Mouse (Mus musculus) C2C12 (cell line): ENCODE measurements around the gene Atg4a-ps. TPM values are rescaled to one million over a fixed set of nuclear protein-coding genes. Genes with fewer than 3 reads are reported as not detected.

Experiments
- H3K27me3 ChIP-seq: one replicate; pipeline ENCODE4 v1.6.1; 2011; ENCODE audit not compliant: control insufficient read depth, insufficient read depth, insufficient read length
- H3K36me3 ChIP-seq: one replicate; pipeline ENCODE4 v1.6.1; 2011; ENCODE audit not compliant: control insufficient read depth, insufficient read depth
- H3K4me3 ChIP-seq: one replicate; pipeline ENCODE4 v1.5.1; 2011; ENCODE audit warnings: mild to moderate bottlenecking, control low read depth; ENCODE audit not compliant: poor library complexity, insufficient read depth, severe bottlenecking
- H3K79me2 ChIP-seq: one replicate; pipeline ENCODE4 v1.6.1; 2011; ENCODE audit not compliant: control insufficient read depth, insufficient read depth
- H3K79me3 ChIP-seq: one replicate; pipeline ENCODE4 v1.6.1; 2011; ENCODE audit warnings: low read depth, control low read depth
- H3ac ChIP-seq: one replicate; pipeline ENCODE3; 2011; ENCODE audit warnings: low read depth; ENCODE audit not compliant: control insufficient read depth, insufficient read length
- CEBPB ChIP-seq: IDR thresholded peaks from one replicate; pipeline ENCODE4 v1.6.1; 2011; ENCODE audit warnings: low read depth, mild to moderate bottlenecking, control low read depth, moderate library complexity
- CTCF ChIP-seq: IDR thresholded peaks from one replicate; pipeline ENCODE4 v1.5.1; 2011; ENCODE audit not compliant: control insufficient read depth, insufficient read depth, insufficient read length
- FOSL1 ChIP-seq: IDR thresholded peaks from one replicate; pipeline ENCODE4 v1.8.0; 2011; ENCODE audit warnings: mild to moderate bottlenecking, low read length; ENCODE audit not compliant: poor library complexity, insufficient read depth, severe bottlenecking
- MAX ChIP-seq: IDR thresholded peaks from one replicate; pipeline ENCODE4 v1.6.1; 2011; ENCODE audit warnings: mild to moderate bottlenecking, control low read depth
- MYOD1 ChIP-seq: IDR thresholded peaks from one replicate; pipeline ENCODE4 v1.6.1; 2011; ENCODE audit warnings: low read depth; ENCODE audit not compliant: control insufficient read depth, insufficient read length
- MYOG ChIP-seq: IDR thresholded peaks from one replicate; pipeline ENCODE4 v1.6.1; 2011; ENCODE audit not compliant: control insufficient read depth, insufficient read length; ENCODE audit errors: extremely low read depth
- USF1 ChIP-seq: IDR thresholded peaks from one replicate; pipeline ENCODE4 v1.6.1; 2011; ENCODE audit warnings: low read depth, mild to moderate bottlenecking, control low read depth, moderate library complexity
- microRNA-seq: library from miRNA; unstranded; fragments of <30 nt; microRNA quantifications from one replicate; pipeline ENCODE4, GENCODE M21; 2019; ENCODE audit warnings: borderline microRNAs expressed
- polyA plus RNA-seq: library from polyadenylated mRNA; unstranded; fragments of >200 nt; fragmentation: generic; extraction: Trizol; gene quantifications from one replicate; pipeline ENCODE4 v1.2.1, GENCODE M21; 2012; ENCODE audit warnings: missing spikeins

Atg4a-ps gene
- polyA plus RNA-seq, 1 experiment, result 0.04 TPM

GRCm38 (mm10) chr3:103601011-103601410 lies 44.9 kb downstream of the Atg4a-ps start:
- Histone ChIP-seq H3K4me3 (no peak overlapping the region), H3K27me3 (no peaks in the 10 kb centered on the region), H3K36me3 (no peaks in the 10 kb centered on the region), H3ac (no peak overlapping the region), H3K79me2 (no peaks in the 10 kb centered on the region), H3K79me3 (no peaks in the 10 kb centered on the region)
- TF ChIP-seq FOSL1, result peak; percentile 91
- peak; percentile 28 for TF ChIP-seq MYOD1
- no peak for TF ChIP-seq MYOG
- no peak for TF ChIP-seq CEBPB
- TF ChIP-seq CTCF, result no peak
- TF ChIP-seq USF1, result peak; percentile 10
- peak; percentile 41 for TF ChIP-seq MAX

- TF ChIP-seq MAX, result no peak
- no peak for TF ChIP-seq FOSL1
- TF ChIP-seq MYOD1, result no peak
- no peak for TF ChIP-seq CEBPB
- no peak for TF ChIP-seq CTCF
- TF ChIP-seq USF1, result no peak
- TF ChIP-seq MYOG, result no peak
- H3K4me3 ChIP-seq, result no peak overlapping the region
Measured at GRCm38 (mm10) chr3:103597586-103597985, 48.3 kb downstream of the Atg4a-ps start.

GRCm38 (mm10) chr3:103595271-103595810 lies 50.5 kb downstream of the Atg4a-ps start:
- Histone ChIP-seq H3K79me3 (no peaks in the 10 kb centered on the region), H3K36me3 (no peaks in the 10 kb centered on the region), H3K27me3 (no peaks in the 10 kb centered on the region), H3K79me2 (no peaks in the 10 kb centered on the region), H3K4me3 (no peak overlapping the region), H3ac (no peak overlapping the region)
- no peak for TF ChIP-seq MYOG
- TF ChIP-seq MYOD1, result no peak
- TF ChIP-seq USF1, result no peak
- no peak for TF ChIP-seq FOSL1
- TF ChIP-seq CEBPB, result no peak
- TF ChIP-seq CTCF, result no peak
- TF ChIP-seq MAX, result no peak

More at GRCm38 (mm10) chr3:103597586-103597985, 48.3 kb downstream of the Atg4a-ps start:
- H3ac ChIP-seq, result no peak overlapping the region
- H3K79me3 ChIP-seq, result no peaks in the 10 kb centered on the region
- no peaks in the 10 kb centered on the region for H3K36me3 ChIP-seq
- no peaks in the 10 kb centered on the region for H3K27me3 ChIP-seq
- H3K79me2 ChIP-seq, result no peaks in the 10 kb centered on the region

Small RNAs within 50 kb of the gene (microRNA-seq; reads per million reads assigned to microRNA genes)
- not detected for gene Gm25325

Other genes starting within 250 kb of the Atg4a-ps start
- gene Syt6, start 70.8 kb downstream of the Atg4a-ps start, polyA plus RNA-seq, result not detected
- 7.5 TPM for gene Olfml3, start 91.9 kb upstream of the Atg4a-ps start, polyA plus RNA-seq
- gene Gm10964, start 93.3 kb upstream of the Atg4a-ps start, polyA plus RNA-seq, result not detected
- gene Hipk1, start 145.5 kb upstream of the Atg4a-ps start, polyA plus RNA-seq, result 15.6 TPM
- gene Dclre1b, start 163.4 kb upstream of the Atg4a-ps start, polyA plus RNA-seq, result 7.6 TPM
- gene Ap4b1, start 163.5 kb upstream of the Atg4a-ps start, polyA plus RNA-seq, result 8.8 TPM
- gene Gm43064, start 163.5 kb upstream of the Atg4a-ps start, polyA plus RNA-seq, result not detected
- gene Bcl2l15, start 186.5 kb upstream of the Atg4a-ps start, polyA plus RNA-seq, result 0.37 TPM
- 1.8 TPM for gene Ptpn22, start 213.7 kb upstream of the Atg4a-ps start, polyA plus RNA-seq